Mouse (Mus musculus) heart, embryonic 11.5 days (tissue): ENCODE data around the gene Gjd3. TPM values are rescaled to one million over a fixed set of nuclear protein-coding genes. Genes with fewer than 3 reads are reported as not detected.

ENCODE experiments used
- ATAC-seq: fragments of 200-750 bp; cut with Nextera tagmentation; replicated peaks from 2 replicates; pipeline ENCODE4 v1.8.0; 2017; ENCODE audit warnings: moderate library complexity; ENCODE audit not compliant: insufficient number of reproducible peaks, low FRiP score, low TSS enrichment
- H3K27ac ChIP-seq: fragments of 300-500 bp; sonication (generic); 2 replicates; pipeline ENCODE4 v1.5.1; 2014; ENCODE audit warnings: mild to moderate bottlenecking, low read depth, low read length
- H3K27me3 ChIP-seq: fragments of 300-500 bp; sonication (generic); 2 replicates; pipeline ENCODE4 v1.6.1; 2014; ENCODE audit warnings: mild to moderate bottlenecking, low read length, mixed read lengths; ENCODE audit not compliant: control insufficient read depth, insufficient read depth
- H3K36me3 ChIP-seq: fragments of 300-500 bp; sonication (generic); 2 replicates; pipeline ENCODE4 v1.6.1; 2014; ENCODE audit warnings: mild to moderate bottlenecking, low read length, moderate library complexity, mixed read lengths; ENCODE audit not compliant: control insufficient read depth, insufficient read depth
- H3K4me1 ChIP-seq: fragments of 300-500 bp; sonication (generic); 2 replicates; pipeline ENCODE4 v1.6.1; 2014; ENCODE audit warnings: low read length; ENCODE audit not compliant: control insufficient read depth, insufficient read depth
- H3K4me2 ChIP-seq: fragments of 300-500 bp; sonication (generic); 2 replicates; pipeline ENCODE4 v1.6.1; 2014; ENCODE audit warnings: mild to moderate bottlenecking, moderate library complexity
- H3K4me3 ChIP-seq: fragments of 300-500 bp; sonication (generic); 2 replicates; pipeline ENCODE4 v1.5.1; 2014; ENCODE audit warnings: low read depth, low read length
- H3K9ac ChIP-seq: fragments of 300-500 bp; sonication (generic); 2 replicates; pipeline ENCODE4 v1.6.1; 2014; ENCODE audit warnings: mild to moderate bottlenecking, low read depth, low read length, moderate library complexity
- H3K9me3 ChIP-seq: fragments of 300-500 bp; sonication (generic); replicated peaks from 2 replicates; pipeline ENCODE4 v1.6.1; 2016; ENCODE audit warnings: low read length; ENCODE audit not compliant: control insufficient read depth
- WGBS: fragments of 180-500 bp; shearing (Covaris S2); extraction: QIAGEN DNeasy Blood & Tissue Kit; methylation state at CpG from one replicate; pipeline ENCODE4 v1.1.7; 2014; ENCODE audit not compliant: insufficient replicate concordance; 5-methylcytosine and 5-hydroxymethylcytosine counted together
- polyA plus RNA-seq: library from polyadenylated mRNA; unstranded; fragments of >200 nt; fragmentation: Nextera tagmentation; extraction: Ambion mirVana; gene quantifications from 2 replicates; pipeline ENCODE4 v1.2.1, GENCODE M21; 2014

Gjd3 gene
- polyA plus RNA-seq, 1 experiment from 2014 or later = 1.3 TPM

- Histone ChIP-seq H3K27ac (no peak overlapping the region), H3K4me2 (no peak overlapping the region), H3K9me3 (no peaks in the 10 kb centered on the region), H3K9ac (no peak overlapping the region), H3K4me3 (no peak overlapping the region), H3K27me3 (no peaks in the 10 kb centered on the region), H3K4me1 (no peaks in the 10 kb centered on the region), H3K36me3 (peaks cover 43% of the 10 kb centered on the region)
- no peak for ATAC-seq
- WGBS = 97% methylated on average over 1 of the region's 1 CpGs
Observed at GRCm38 (mm10) chr11:99013856-99014255, 31.0 kb upstream of the Gjd3 start.

- 93% methylated on average over 5 of the region's 5 CpGs for WGBS
- no peak overlapping the region for H3K4me2 ChIP-seq
Observed at GRCm38 (mm10) chr11:99010706-99011105, 27.9 kb upstream of the Gjd3 start.

GRCm38 (mm10) chr11:99010124-99010523, 27.3 kb upstream of the Gjd3 start:
- Histone ChIP-seq H3K4me1 (no peaks in the 10 kb centered on the region), H3K36me3 (peaks cover 43% of the 10 kb centered on the region), H3K4me2 (no peak overlapping the region), H3K4me3 (no peak overlapping the region), H3K9ac (no peak overlapping the region), H3K27ac (no peak overlapping the region), H3K27me3 (no peaks in the 10 kb centered on the region), H3K9me3 (no peaks in the 10 kb centered on the region)
- ATAC-seq = no peak
- WGBS = 63% methylated on average over 4 of the region's 4 CpGs

More at GRCm38 (mm10) chr11:99010706-99011105, 27.9 kb upstream of the Gjd3 start:
- Histone ChIP-seq H3K9ac (no peak overlapping the region), H3K36me3 (peaks cover 42% of the 10 kb centered on the region), H3K27ac (no peak overlapping the region), H3K4me1 (no peaks in the 10 kb centered on the region), H3K4me3 (no peak overlapping the region), H3K9me3 (no peaks in the 10 kb centered on the region), H3K27me3 (no peaks in the 10 kb centered on the region)
- ATAC-seq = no peak

- WGBS = 93% methylated on average over 9 of the region's 9 CpGs
- ATAC-seq = no peak
Observed at GRCm38 (mm10) chr11:99006788-99007187, 24.0 kb upstream of the Gjd3 start.

GRCm38 (mm10) chr11:98999243-98999642, 16.4 kb upstream of the Gjd3 start:
- Histone ChIP-seq H3K4me3 (no peak overlapping the region), H3K9me3 (no peaks in the 10 kb centered on the region), H3K4me1 (no peaks in the 10 kb centered on the region), H3K9ac (no peak overlapping the region), H3K4me2 (no peak overlapping the region), H3K27me3 (no peaks in the 10 kb centered on the region), H3K27ac (no peak overlapping the region), H3K36me3 (peaks cover 74% of the 10 kb centered on the region)
- 93% methylated on average over 11 of the region's 11 CpGs for WGBS
- no peak for ATAC-seq

More at GRCm38 (mm10) chr11:99006788-99007187, 24.0 kb upstream of the Gjd3 start:
- Histone ChIP-seq H3K4me1 (no peaks in the 10 kb centered on the region), H3K27me3 (no peaks in the 10 kb centered on the region), H3K9ac (no peak overlapping the region), H3K36me3 (peaks cover 47% of the 10 kb centered on the region), H3K9me3 (no peaks in the 10 kb centered on the region), H3K4me2 (no peak overlapping the region), H3K4me3 (no peak overlapping the region), H3K27ac (no peak overlapping the region)

- no peak for ATAC-seq
- no peaks in the 10 kb centered on the region for H3K4me1 ChIP-seq
- H3K4me2 ChIP-seq = no peak overlapping the region
- H3K4me3 ChIP-seq = no peak overlapping the region
- H3K9me3 ChIP-seq = no peaks in the 10 kb centered on the region
- no peaks in the 10 kb centered on the region for H3K27me3 ChIP-seq
- no peak overlapping the region for H3K9ac ChIP-seq
- H3K27ac ChIP-seq = no peak overlapping the region
- H3K36me3 ChIP-seq = peaks cover 74% of the 10 kb centered on the region
Observed at GRCm38 (mm10) chr11:98998776-98999175, 16.0 kb upstream of the Gjd3 start.

GRCm38 (mm10) chr11:98997659-98998058, 14.8 kb upstream of the Gjd3 start:
- Histone ChIP-seq H3K4me1 (no peaks in the 10 kb centered on the region), H3K27ac (no peak overlapping the region), H3K4me2 (no peak overlapping the region), H3K9me3 (no peaks in the 10 kb centered on the region), H3K36me3 (peaks cover 78% of the 10 kb centered on the region), H3K4me3 (no peak overlapping the region), H3K27me3 (no peaks in the 10 kb centered on the region), H3K9ac (no peak overlapping the region)
- WGBS = 94% methylated on average over 4 of the region's 4 CpGs
- no peak for ATAC-seq

GRCm38 (mm10) chr11:98995987-98996386, 13.2 kb upstream of the Gjd3 start:
- no peak for ATAC-seq

GRCm38 (mm10) chr11:98990866-98991265, 8.1 kb upstream of the Gjd3 start:
- H3K27me3 ChIP-seq = no peaks in the 10 kb centered on the region
- no peak overlapping the region for H3K4me3 ChIP-seq
- peaks cover 39% of the 10 kb centered on the region for H3K36me3 ChIP-seq
- no peak overlapping the region for H3K9ac ChIP-seq
- H3K9me3 ChIP-seq = no peaks in the 10 kb centered on the region
- H3K4me2 ChIP-seq = no peak overlapping the region
- ATAC-seq = no peak
- no peak overlapping the region for H3K27ac ChIP-seq
- 77% methylated on average over 6 of the region's 6 CpGs for WGBS
- peaks cover 2% of the 10 kb centered on the region; the same call in 1 of the 2 replicates for H3K4me1 ChIP-seq

More at GRCm38 (mm10) chr11:98995987-98996386, 13.2 kb upstream of the Gjd3 start:
- H3K27ac ChIP-seq = no peak overlapping the region
- H3K27me3 ChIP-seq = no peaks in the 10 kb centered on the region
- H3K4me2 ChIP-seq = no peak overlapping the region
- H3K36me3 ChIP-seq = peaks cover 75% of the 10 kb centered on the region
- H3K9me3 ChIP-seq = no peaks in the 10 kb centered on the region
- H3K9ac ChIP-seq = no peak overlapping the region
- H3K4me1 ChIP-seq = no peaks in the 10 kb centered on the region
- WGBS = 93% methylated on average over 7 of the region's 7 CpGs
- no peak overlapping the region for H3K4me3 ChIP-seq
